Mouse (Mus musculus) urinary bladder, adult 18-20 months (tissue): ENCODE measurements around the gene Ramp2.

Experiments
- DNase-seq, 2 experiments: peaks; one replicate each; pipeline ENCODE4 v3.0.0; 2022; ENCODE audit warnings: low spot score in 2 of 2, mixed read lengths in 2 of 2

Ramp2 gene

DNA sequence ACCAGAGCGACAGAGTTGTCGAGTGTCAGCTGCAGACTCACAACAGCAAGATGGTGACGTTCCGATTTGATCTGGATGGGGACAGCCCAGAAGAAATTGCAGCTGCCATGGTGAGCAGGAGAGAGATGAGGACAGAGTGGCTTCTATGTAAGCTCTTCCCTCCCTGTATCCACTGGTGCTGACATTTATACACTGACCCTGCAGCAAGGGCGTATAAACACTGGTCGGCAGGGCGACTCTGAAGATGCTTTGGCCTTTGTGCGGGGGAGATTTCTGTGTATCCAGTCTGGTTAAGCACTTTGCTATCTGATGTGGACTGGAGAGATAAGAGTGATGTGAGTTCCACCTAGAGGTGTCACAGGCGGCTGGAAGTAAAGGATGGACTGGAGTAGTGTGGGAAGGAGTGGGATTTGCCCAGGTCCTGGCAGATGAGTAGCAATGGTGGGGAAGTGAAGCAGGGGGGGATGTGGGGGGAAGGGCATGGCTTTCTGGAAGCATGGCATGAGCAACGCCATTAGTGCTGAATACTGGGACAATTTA is 23.8 kb downstream of the Ramp2 start:
- no peak for DNase-seq

DNA sequence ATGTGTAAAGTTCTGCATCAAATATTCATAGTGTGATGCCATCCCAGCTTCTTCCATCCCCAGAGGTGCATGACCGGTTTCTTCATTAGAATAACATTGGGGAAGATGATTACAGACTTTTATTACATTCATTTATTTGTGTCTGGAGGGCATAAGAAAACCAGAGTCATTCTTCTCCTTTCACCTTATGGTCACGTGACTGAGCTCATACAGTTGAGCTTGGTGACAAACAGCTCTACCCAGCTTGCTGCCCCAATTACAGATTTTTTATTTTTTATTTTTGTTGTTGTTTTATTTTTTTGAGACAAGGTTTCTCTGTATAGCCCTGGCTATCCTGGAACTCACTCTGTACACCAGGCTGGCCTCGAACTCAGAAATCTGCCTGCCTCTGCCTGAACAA is 26.6 kb downstream of the Ramp2 start:
- DNase-seq = no peak

DNA sequence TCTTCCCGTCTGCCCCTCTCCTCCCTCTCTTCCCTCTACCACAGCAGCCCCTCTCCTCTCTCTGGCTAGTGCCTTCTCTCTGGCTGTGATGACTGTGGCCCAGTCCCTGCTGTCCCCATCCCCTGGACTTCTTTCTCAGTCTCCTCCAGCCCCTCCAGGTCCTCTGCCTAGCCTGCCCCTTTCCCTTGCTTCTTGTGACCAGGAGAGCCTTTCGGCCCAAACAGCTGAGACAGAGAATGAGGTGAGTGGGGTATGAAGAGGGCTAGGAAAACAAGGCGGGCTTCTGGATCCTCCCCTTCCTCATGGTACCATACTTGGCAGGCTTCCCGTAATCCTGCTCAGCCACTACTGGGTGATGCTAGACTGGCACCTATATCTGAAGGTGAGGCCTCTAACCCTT is 29.5 kb downstream of the Ramp2 start:
- no peak for DNase-seq

DNA sequence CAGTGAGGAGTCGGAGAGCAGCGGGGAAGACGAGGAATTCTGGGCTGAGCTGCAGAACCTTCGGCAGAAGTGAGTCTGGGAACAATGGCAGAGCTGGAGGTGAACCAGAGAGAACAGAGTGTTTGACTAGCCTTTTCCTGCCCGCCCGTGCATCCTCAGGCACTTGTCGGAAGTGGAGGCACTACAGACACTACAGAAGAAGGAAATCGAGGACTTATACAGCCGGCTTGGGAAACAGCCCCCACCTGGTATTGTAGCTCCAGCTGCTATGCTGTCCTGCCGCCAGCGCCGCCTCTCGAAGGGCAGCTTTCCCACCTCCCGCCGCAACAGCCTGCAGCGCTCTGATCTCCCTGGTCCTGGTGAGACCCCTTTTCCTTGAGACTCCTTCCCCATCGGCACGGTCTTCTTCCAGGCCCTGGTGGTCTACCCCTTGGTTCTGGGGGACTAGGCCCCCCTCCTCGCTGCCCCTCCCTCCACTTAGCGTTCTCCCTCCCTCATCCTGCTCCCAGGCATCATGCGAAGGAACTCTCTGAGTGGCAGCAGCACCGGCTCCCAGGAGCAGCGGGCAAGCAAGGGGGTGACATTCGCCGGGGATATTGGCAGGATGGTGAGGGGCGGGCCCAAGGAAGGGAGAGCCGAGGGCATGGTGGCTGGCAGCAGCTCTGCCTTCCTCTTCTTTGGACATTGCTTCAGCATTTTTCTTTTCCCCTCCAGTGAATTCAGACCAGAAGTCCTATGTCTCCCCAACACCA is 30.7 kb downstream of the Ramp2 start:
- DNase-seq = no peak

DNA sequence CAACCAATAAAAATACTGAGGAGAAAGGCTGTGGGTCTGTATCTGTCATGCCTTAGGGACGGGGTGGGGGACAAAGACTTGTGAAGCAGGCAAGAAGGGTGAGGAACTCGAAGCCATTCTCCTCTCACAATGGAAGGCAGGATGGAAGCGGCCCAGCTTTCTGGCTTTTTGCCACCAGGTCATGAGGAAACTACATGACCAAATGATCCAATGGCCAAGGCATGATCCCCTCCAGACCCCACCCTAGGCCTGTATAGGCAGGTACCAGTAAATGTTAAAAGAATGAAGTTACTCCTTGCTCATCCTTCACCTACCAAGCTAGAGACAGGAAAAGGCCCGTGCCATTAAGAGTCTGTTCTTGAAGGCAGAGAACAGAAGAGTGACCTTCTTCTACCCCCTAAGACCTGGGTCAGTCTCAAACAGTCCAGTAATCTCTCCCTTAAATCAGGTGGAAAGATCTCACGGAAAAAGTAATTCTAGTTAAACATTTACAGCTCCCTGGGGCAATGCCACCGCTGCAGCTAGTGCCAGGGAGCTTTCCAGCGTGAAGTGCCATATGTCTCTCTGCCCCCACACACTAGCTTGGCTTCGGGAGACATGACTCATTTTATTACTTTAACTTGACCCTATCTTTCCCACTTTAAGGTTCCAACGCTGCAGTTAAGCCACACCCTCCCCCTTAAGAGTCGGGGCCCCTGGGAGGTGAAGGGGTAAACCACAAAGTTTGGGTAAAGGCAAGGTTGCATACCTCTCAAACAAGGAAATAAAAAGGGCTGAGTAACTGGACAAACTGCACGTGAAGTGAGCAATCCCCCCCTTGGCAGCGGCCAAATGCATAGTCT is 31.8 kb downstream of the Ramp2 start:
- DNase-seq = peak in 1 of 2 experiments; percentile 71

DNA sequence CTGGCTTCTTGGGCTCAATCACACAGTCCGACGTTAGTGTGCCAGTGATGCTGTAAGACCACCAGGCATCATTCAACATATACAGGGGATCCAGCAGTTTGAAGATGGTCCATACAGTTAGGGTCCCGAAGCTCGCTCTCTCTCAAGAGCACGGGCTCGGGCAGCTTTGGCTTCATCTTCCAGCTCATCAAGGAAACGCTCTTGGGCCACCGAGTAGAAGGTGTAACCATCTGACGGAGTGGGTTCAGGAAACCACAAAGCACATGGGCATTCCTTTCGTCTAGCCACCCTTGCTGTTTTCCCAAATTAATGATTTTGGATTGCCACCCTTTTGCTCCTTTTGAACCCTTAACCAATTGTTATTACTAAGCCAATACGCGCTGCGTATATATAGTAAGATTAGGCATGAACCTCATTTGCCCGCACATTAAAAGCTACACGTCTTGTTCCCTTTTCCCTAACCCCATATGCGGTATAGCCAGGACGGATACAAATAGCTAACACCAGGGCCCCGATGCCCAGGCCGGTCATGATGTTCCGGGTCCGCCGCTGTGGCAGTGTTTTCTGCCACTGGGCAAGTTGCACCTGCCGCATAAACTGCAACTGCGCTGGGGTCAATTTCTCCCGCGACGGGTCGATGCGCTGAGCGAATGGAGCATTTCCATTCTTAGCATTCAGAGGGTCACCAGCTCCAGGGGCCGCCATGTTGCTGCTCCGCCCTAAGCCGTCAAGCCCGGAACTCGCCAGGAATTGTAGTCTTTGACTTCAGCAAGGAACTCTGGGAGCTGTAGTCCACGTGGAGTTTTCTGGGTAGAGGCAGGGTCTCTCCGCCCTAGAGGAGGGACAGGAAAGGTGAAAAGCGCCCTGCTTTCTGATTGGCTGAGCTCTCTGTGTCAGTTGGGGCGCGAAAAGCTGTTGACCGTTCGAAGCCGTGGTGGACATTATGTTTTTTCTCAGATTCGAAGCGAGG is 32.7 kb downstream of the Ramp2 start, which contains the start of the genes Cntd1 and Coa3:
Gene Cntd1, plus strand, starts transcription at position 790 of the 970 bp plus-strand sequence.
Gene Coa3, minus strand, starts transcription at position 892 of the 970 bp plus-strand sequence.
- DNase-seq = peak; percentile 74 to 75

DNA sequence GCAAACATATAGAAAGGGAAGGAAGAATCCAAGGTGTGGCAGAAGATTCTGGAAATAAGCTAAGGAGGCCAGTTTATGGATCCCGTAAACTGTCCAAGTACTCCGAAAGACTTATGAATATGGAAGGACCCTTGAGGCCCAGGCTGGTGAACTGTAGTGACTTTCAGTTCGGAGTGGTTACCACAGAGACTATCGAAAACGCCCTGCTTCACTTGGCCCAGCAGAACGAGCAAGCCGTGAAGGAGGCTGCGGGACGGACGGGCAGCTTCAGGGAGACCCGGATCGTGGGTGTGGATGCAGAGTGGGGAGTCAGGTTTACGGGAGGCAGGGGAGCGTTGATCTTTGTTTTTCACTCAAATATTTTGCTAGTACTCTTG is 33.4 kb downstream of the Ramp2 start:
- DNase-seq = no peak

DNA sequence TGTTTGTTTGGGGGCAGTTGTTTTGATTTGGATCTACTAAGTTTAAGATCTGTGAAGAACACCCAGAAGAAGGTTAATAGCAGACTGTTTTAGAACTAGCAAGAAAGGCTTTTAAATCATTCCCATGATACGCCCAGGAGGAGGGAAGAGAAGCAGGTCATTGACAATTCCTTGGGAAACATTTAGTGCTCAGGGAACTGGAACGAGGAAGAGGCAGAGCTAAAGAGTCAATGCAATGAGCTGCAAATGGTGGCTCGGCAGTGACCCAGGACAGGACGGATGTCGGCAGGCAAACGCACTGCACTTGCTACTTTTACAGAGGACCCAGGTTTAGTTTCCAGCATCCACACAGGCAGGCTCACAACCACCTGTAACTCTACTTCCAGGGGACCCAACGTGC is 35.0 kb downstream of the Ramp2 start:
- DNase-seq = no peak

DNA sequence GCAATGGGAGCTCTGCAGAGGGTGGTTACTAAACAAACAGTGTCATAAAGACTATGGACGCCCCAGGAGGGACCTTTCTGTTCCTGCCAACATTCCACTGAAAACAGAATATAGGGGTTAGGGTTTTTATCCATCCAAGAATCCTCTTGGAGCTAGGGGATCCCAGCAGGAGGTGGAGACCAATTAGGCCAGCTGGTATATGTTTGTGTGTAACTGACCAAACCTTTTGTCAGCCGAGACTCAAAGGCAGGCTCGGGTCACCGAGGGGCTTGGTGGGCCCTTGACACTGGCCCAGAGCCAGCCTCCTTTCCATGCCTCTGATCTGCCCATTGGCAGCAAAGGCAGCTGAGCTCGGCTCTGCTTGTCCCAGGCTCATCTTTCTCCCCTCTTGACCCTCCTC is 37.1 kb downstream of the Ramp2 start:
- no peak for DNase-seq

DNA sequence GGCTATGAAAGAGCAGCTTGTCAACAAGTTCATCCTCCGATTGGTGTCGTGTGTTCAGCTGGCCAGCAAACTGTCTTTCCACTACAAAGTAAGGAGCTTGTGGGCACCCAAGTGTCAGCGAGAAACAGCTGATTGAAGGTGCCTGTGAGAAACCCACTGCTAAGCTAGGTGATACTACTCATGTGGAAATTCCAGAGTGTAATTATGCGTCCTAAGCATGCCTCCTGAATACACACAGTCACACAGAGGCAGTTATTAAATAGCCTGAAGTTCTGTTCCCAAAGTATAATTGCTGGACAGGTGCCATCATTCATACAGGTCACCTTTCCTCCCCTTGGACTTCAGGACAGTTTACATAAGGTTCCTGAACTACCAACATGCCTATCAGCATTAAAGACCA is 38.0 kb downstream of the Ramp2 start:
- no peak for DNase-seq

DNA sequence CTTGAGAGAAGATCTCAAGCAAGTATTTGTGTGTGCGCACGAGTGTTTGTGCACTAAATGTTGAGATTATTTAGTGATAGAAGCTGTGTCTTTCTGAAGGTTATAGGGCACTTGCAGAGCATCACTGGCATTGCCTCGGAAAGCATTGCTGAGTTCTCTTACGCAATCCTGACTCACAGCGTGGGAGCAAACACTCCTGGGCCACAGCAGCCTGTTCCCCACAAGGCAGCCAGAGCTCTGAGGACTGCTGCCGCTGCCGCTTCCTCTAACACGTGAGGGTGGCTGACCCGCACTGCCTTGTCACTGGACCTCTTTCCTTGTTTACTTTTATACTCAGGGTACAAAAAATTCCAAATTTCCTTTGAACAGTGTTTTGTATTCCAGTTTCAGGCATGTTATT is 41.5 kb downstream of the Ramp2 start:
- DNase-seq = peak in 1 of 2 experiments; percentile 68

DNA sequence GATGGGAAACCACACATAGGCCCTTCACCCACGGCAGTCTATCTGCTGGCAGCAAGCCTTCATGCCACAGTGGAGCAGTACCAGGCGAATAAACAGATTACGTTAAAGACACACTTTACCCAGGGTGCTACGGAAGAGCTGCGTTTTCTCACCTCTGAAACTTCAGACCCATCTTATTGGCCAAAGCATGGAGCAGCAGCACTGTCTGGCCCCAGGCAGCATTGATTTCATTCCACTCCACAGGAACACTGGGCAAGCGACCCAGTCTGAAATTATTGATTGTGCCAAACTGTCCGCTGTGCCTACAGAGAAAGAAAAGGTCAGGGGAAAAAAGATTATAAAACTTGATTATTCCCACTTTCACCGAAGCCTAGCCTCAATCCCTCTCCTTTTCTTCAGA is 45.4 kb downstream of the Ramp2 start:
- DNase-seq = no peak

DNA sequence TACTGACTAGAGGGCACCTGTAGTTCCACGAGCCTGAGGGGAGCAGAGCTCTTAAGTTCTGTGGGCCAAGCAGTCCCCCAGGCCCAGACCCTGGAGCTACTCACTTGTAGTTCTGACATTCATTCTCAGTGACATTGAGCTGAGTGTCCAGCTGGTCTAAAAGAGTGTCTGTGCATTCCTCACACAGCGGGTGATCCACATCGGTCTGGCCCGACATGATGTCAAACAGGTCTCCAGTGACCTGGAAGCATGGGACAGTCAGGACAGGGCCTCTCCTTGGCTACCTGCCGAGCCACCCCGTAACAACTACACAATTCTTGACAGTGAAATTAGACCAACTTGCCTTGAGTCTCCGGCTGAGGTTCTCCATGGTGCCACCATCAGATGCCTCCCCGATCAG is 49.4 kb downstream of the Ramp2 start:
- DNase-seq = no peak

DNA sequence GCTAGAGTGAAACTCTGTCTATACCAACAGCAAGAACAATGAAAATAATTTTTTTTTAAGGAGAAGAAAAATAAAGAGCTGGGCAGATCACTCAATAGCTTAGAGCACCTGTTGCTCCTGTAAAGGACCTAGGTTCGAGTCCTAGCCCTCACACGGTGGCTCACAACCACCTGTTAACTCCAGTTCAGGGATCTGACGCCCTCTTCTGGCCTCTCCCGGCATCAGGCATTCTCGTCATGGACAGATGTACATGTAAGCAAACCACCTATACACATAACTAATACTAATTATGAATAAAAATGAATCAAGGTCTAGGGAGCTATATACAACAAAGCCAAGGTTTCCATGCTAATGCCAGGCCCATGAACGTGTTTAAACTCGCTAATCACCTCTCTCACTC is 55.1 kb downstream of the Ramp2 start:
- no peak for DNase-seq

DNA sequence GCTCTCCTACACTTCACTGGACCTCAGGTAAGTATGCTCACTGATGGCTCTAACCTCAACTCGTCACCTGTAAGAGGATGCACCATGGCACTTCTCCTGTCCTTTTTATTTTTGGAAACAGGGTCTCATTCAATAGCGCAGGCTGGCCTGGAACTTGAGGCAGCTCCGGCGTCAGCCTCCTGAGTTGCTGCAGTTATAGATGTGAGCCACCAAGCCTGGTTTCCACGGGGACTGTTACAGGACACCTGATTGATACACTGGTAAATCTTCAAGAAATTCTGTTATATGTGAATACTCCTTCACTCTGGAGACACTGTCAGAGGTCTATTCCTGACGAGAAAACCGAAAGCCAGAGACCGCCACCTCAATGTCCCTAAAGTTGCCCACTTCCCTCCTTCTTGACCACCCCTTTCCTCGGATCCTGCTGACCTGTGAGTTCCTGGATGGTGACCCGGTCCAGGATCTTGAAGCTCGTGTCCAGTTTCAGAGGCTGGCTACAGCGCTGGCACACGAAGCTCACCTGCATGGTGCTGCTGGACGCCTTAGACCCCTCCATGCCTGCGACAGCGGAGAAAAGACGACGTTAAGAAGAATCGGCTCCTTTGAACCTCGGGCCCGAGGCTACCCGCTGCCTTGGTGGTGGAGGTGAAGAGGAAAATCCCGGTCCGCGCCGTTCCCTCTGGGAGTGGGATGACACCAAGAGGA is 55.6 kb downstream of the Ramp2 start:
- DNase-seq = no peak

DNA sequence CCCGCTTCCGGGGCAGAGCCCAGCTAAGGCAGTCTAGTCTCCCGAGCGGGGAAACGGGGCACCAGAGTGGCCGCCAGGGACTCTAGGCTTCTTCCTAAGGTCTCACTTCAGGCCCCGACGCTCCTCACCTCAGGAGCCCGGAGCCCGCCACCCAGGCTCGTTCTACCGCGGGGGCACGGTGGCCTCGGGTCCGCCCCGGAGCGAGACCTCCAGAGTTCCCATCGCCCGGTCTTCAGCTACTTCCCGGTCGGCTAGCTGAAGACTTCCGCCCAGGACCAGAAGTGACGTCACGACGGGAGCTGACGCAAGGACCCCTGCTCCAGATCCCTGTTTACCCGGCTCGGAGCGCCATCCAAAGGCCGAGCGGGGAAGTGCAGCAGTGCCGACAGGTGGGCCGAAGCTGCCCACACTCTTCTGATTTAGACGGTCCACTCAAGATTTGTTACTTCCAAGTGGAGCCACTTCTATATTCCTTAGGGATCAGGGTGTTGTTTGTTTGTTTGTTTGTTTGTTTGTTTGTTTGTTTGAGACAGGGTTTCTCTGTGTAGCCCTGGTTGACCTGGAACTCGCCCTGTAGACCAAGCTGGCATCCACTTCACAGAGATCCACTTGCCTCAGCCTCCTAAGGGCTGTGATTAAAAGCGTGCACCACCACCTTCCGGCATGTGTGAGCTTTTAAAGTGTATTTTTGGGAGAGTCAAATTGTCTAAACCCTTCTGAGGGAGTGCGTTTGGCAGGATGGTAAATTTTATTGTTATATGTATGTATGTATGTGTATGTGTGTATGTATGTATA is 56.4 kb downstream of the Ramp2 start, which contains the start of gene Becn1:
Gene Becn1, minus strand, starts transcription at position 283 of the 795 bp plus-strand sequence.
- peak; percentile 90 to 94 for DNase-seq

DNA sequence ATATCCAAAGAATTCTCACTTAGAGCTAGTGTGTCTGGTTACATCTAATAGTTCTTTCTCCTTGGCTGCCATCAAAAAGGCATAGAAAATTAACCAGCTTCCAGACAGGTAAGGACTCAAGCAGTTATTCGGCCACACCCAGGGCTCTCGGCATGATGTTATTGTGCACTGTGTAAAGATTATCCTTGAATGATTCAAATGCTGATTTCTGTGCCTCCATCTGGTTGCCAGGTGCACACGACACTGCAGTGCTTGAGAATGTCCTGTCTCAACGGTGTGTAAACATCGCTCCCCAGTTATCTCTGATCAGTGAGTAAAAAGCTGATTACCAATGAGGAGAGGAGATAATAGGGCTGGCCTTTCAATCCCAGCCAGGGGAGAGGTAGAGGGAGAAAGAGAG is 61.9 kb downstream of the Ramp2 start:
- no peak for DNase-seq
